Mouse (Mus musculus) layer of hippocampus, adult 2 months (tissue): Measurements from ENCODE around the gene Ofcc1. TPM values are rescaled to one million over a fixed set of nuclear protein-coding genes. Genes with fewer than 3 reads are reported as not detected.

Experiments used
- DNase-seq, 2 experiments: peaks; one replicate each; pipeline ENCODE4 v3.0.0; 2022; ENCODE audit warnings: low spot score in 2 of 2
- H3K27ac ChIP-seq: fragments of 200-600 bp; 2 replicates; pipeline ENCODE4 v1.8.1; 2022
- H3K4me3 ChIP-seq: fragments of 200-600 bp; 2 replicates; pipeline ENCODE4 v1.8.1; 2022; ENCODE audit warnings: mild to moderate bottlenecking
- CTCF ChIP-seq: fragments of 200-600 bp; conservative IDR thresholded peaks from 2 replicates; pipeline ENCODE4 v1.8.1; 2022; ENCODE audit warnings: antibody characterized with exemption, mild to moderate bottlenecking, moderate library complexity
- total RNA-seq, 2 experiments: library from RNA; stranded (reverse); gene quantifications; 2 replicates each; pipeline ENCODE4 v1.2.3; 2021

Gene Ofcc1
- total RNA-seq, 2 experiments from 2014 or later = not detected

- H3K4me3 ChIP-seq = no peak overlapping the region
- no peak for TF ChIP-seq CTCF
Measured at GRCm38 (mm10) chr13:40028827-40029226, 332.4 kb downstream of the Ofcc1 start.

GRCm38 (mm10) chr13:40025816-40026215, 335.4 kb downstream of the Ofcc1 start:
- Histone ChIP-seq H3K27ac (no peak overlapping the region), H3K4me3 (no peak overlapping the region)
- DNase-seq = no peak
- TF ChIP-seq CTCF = no peak

More at GRCm38 (mm10) chr13:40028827-40029226, 332.4 kb downstream of the Ofcc1 start:
- no peak for DNase-seq
- H3K27ac ChIP-seq = no peak overlapping the region

- DNase-seq = no peak
- H3K27ac ChIP-seq = no peak overlapping the region
- TF ChIP-seq CTCF = no peak
- H3K4me3 ChIP-seq = no peak overlapping the region
Measured at GRCm38 (mm10) chr13:40023201-40023777, 338.0 kb downstream of the Ofcc1 start.

GRCm38 (mm10) chr13:40022609-40023008, 338.6 kb downstream of the Ofcc1 start:
- no peak for DNase-seq
- no peak overlapping the region for H3K27ac ChIP-seq
- H3K4me3 ChIP-seq = no peak overlapping the region
- no peak for TF ChIP-seq CTCF

- no peak overlapping the region for H3K4me3 ChIP-seq
- H3K27ac ChIP-seq = no peak overlapping the region
- TF ChIP-seq CTCF = no peak
- DNase-seq = no peak
Measured at GRCm38 (mm10) chr13:40000236-40000635, 361.0 kb downstream of the Ofcc1 start.

- H3K27ac ChIP-seq = no peak overlapping the region
- no peak for DNase-seq
- H3K4me3 ChIP-seq = no peak overlapping the region
- TF ChIP-seq CTCF = no peak
Measured at GRCm38 (mm10) chr13:39997901-39998300, 363.3 kb downstream of the Ofcc1 start.

GRCm38 (mm10) chr13:39979294-39980061, 381.8 kb downstream of the Ofcc1 start:
- DNase-seq = no peak
- no peak for TF ChIP-seq CTCF
- H3K4me3 ChIP-seq = no peak overlapping the region
- H3K27ac ChIP-seq = no peak overlapping the region

GRCm38 (mm10) chr13:39968349-39969016, 392.8 kb downstream of the Ofcc1 start:
- H3K27ac ChIP-seq = no peak overlapping the region
- TF ChIP-seq CTCF = no peak
- H3K4me3 ChIP-seq = no peak overlapping the region
- DNase-seq = no peak

GRCm38 (mm10) chr13:39957226-39957625, 404.0 kb downstream of the Ofcc1 start:
- TF ChIP-seq CTCF = peak; percentile 66
- Histone ChIP-seq H3K4me3 (no peak overlapping the region), H3K27ac (no peak overlapping the region)
- DNase-seq = no peak

- Histone ChIP-seq H3K4me3 (no peak overlapping the region), H3K27ac (no peak overlapping the region)
- no peak for DNase-seq
- no peak for TF ChIP-seq CTCF
Measured at GRCm38 (mm10) chr13:39956017-39956416, 405.2 kb downstream of the Ofcc1 start.
